Comparison of ENCODE assay signal across 14 mouse cellular contexts in genomic region chr1:69583932-69584659, GRCm38 (mm10).
"Had no signal": no experiment of that assay in that cellular context is flagged by ENCODE, and none has a peak within 500 bp of the region (broad histone marks: within the 10 kb centered on the region; RNA-seq: fewer than 3 reads in every experiment).

No protein-coding gene starts in this region.

- H3K4me3 ChIP-seq: intestine, embryonic 15.5 days; layer of hippocampus, adult 2 months; limb, embryonic 15.5 days; myocyte; neural tube, embryonic 15.5 days; stomach, embryonic 15.5 days had no signal

- H3K4me1 ChIP-seq: intestine, embryonic 15.5 days; limb, embryonic 15.5 days; neural tube, embryonic 15.5 days; stomach, embryonic 15.5 days had no signal

- H3K27me3 ChIP-seq: intestine, embryonic 15.5 days; limb, embryonic 15.5 days; neural tube, embryonic 15.5 days; stomach, embryonic 15.5 days had no signal

- DNase-seq: kidney, adult 18-20 months; kidney, postnatal 10 days; kidney, postnatal 4 days; lung, embryonic 14.5 days; lung, postnatal 10 days; lung, postnatal 4 days; midbrain, embryonic 14.5 days; thymus, postnatal 36 days had no signal

- ATAC-seq: intestine, embryonic 15.5 days had no signal

- H3K9ac ChIP-seq: intestine, embryonic 15.5 days; limb, embryonic 15.5 days; lung, embryonic 14.5 days; neural tube, embryonic 15.5 days; stomach, embryonic 15.5 days had no signal

- H3K9me3 ChIP-seq: intestine, embryonic 15.5 days; limb, embryonic 15.5 days; neural tube, embryonic 15.5 days; stomach, embryonic 15.5 days had no signal

- H3K4me2 ChIP-seq: intestine, embryonic 15.5 days; limb, embryonic 15.5 days; lung, embryonic 14.5 days; neural tube, embryonic 15.5 days; stomach, embryonic 15.5 days had no signal

- H3K36me3 ChIP-seq: intestine, embryonic 15.5 days; limb, embryonic 15.5 days; neural tube, embryonic 15.5 days; stomach, embryonic 15.5 days had no signal

- H3K27ac ChIP-seq: intestine, embryonic 15.5 days; layer of hippocampus, adult 2 months; limb, embryonic 15.5 days; neural tube, embryonic 15.5 days; stomach, embryonic 15.5 days had no signal
